Mouse (Mus musculus): ENCODE measurements around the gene Ap2s1.

The Ap2s1 gene

GRCm38 (mm10) chr7:16752016-16752415 lies 13.8 kb downstream of the Ap2s1 start:
- no peak for DNase-seq (ENCODE audit: inconsistent age in 2 of 2, low spot score in 1 of 2)

- DNase-seq (ENCODE audit: inconsistent age in 2 of 2, low spot score in 1 of 2): peak in 1 of 2 experiments; percentile 50
Observed at GRCm38 (mm10) chr7:16755362-16756017, 17.3 kb downstream of the Ap2s1 start.

GRCm38 (mm10) chr7:16758872-16759574 lies 20.8 kb downstream of the Ap2s1 start:
- DNase-seq (ENCODE audit: inconsistent age in 2 of 2, low spot score in 1 of 2): no peak

- DNase-seq (ENCODE audit: inconsistent age in 2 of 2, low spot score in 1 of 2): peak in 1 of 2 experiments; percentile 60
Observed at GRCm38 (mm10) chr7:16760292-16760691, 22.1 kb downstream of the Ap2s1 start.

DNA sequence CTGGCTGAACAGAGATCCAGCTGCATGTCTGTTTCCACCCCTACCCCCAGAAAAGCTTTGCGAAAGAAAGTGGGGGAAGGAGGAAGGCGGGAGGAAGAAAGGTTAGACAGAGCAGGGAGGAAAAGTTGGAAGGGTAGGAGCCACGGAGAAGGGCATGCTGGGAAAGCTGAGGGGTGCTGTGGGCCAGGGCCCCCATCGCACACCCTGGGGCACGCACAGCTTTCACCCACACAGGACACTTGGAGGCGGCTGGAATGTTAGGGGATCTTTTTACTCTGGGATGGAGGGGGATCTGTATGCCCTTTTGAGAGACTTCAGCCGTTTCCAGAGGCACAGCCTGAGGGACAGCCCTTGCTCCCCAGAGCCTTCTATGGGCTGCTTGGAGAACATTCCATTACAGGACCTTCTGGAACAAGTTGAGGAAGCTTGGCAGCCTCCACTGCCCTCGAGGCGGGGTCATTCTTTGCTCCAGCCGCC lies 22.8 kb downstream of the Ap2s1 start:
- peak; percentile 42 to 71 for DNase-seq (ENCODE audit: inconsistent age in 2 of 2, low spot score in 1 of 2)

DNA sequence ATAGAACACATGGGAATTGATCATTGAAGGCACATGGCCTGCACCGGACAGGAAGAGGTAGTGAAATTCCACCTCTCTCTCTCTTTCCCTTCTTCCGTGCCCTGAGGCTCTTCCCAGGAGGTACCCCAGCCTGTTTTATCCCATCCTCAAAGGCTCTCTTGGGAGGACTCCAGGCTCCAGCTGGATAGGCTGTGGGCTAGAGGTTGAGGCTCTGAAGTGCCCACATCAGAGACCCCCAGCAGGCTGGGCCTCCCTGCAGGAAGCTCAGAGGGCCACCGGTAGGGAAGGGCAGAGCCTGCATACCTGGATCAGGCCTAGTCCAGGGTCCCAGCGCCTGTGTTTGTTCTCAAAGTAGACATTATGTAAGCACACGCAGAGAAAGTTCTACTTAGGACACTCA lies 23.4 kb downstream of the Ap2s1 start:
- peak in 1 of 2 experiments; percentile 40 for DNase-seq (ENCODE audit: inconsistent age in 2 of 2, low spot score in 1 of 2)

DNA sequence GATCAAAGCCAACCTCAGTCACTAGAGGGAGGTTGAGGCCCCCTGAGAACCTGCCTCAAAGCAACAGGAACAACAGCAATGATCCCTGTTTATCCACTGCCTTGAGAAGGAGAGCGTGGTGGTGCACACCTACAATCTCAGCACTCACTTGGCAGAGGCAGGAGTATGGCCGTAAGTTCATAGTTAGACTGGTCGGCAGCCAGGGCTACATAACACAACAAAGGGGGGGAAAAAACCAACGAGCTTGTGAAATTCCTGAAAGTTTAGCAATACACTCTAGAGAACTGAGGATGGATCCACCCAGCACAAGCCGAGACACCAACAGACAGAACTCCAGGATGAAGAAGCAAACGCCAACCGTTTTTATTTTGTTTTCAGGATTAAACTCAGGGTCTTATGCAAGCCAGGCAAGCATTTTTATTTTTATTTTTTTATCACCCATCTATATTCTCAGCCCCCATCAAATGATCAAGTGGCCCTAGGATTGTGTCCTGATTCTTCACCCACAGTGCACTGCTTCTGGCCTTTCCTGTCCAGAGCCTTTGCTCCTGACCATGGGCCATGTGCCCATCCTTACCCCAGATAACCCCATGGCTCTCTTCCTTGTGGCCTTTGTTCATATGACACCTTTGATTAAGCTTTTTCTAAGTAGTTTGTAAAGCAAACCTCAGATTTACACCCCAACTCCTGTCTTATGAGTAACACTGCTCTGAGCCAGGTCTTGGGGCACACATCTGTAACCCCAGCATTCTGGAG lies 25.4 kb downstream of the Ap2s1 start:
- peak in 1 of 2 experiments; percentile 52 for DNase-seq (ENCODE audit: inconsistent age in 2 of 2, low spot score in 1 of 2)

GRCm38 (mm10) chr7:16766443-16766842 lies 28.2 kb downstream of the Ap2s1 start:
- DNase-seq (ENCODE audit: inconsistent age in 2 of 2, low spot score in 1 of 2): peak in 1 of 2 experiments; percentile 52

GRCm38 (mm10) chr7:16775888-16776287 lies 37.7 kb downstream of the Ap2s1 start:
- no peak for DNase-seq (ENCODE audit: inconsistent age in 2 of 2, low spot score in 1 of 2)

DNA sequence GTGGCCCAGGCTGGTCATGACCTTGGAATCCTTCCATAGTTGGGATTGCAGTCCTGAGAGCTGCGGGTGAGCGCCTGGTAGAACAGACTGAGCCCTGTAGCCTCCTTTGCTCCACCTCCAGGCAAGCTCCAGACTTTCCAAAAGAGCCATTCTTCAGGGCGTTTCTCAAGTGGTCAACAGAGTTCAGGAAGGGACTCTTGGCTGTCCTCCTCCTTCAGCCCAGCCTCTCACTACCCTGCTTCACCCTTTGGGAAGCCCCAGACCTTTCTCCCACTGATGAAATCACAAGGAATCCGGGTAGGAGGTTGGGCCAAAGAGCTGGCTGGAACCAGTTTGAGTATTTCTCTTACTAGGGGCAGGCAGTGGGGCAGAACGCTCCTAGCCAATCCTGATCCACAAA lies 41.9 kb downstream of the Ap2s1 start:
- DNase-seq (ENCODE audit: inconsistent age in 2 of 2, low spot score in 1 of 2): peak; percentile 34 to 69

DNA sequence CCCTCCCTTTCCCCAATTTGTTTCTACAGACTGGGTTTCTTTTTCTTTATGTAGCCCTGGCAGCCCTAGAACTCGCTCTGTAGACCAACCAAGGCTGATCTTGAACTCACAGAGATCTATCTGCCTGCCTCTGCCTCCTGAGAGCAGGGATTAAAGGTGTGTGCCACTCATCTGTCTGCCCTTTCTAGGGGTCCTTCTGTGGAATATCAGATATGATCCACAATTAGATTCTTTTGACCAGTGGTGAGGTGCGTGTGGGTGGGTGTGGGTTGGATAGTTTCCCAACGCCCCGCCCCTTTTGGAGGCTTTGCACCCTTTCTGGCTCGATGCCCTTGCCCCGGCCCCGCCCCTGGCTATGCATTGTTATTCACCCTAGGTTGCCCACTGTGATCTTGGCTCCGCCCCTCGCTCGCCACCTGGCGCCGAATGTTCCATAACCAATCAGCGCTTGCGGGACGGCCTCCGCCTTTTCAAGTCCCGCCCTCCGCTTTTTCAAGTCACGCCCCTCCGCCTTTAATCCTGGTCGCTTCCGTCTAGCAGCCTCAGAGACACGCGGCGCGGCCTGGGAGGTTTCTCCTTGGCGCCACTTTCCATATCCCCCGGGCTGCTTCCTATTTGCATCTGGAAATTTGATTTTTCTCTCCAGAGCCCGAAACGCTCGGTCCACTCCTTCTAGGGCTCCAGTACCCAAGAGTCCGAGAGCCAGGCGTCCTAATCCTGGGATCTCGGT lies 42.8 kb downstream of the Ap2s1 start, which contains the start of gene Slc1a5:
Slc1a5 (plus strand) TSS at position 516 of the 730 bp plus-strand sequence.
- peak; percentile 89 to 97 for DNase-seq (ENCODE audit: inconsistent age in 2 of 2, low spot score in 1 of 2)

DNA sequence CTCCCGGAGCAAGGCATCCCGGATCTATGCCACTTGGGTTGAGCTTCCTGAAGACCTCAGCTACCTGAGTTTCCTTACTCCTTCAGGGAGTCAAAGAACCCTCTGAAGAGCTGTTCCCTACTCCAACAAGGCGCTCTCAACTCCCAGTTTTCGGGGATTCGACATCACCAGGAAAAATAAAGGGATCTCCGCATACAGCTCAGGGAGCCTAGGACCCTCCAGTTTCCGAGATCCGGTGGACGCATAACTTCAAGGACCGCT lies 43.3 kb downstream of the Ap2s1 start:
- no peak for DNase-seq (ENCODE audit: inconsistent age in 2 of 2, low spot score in 1 of 2)

- peak; percentile 35 to 71 for DNase-seq (ENCODE audit: inconsistent age in 2 of 2, low spot score in 1 of 2)
Observed at GRCm38 (mm10) chr7:16781816-16782554, 43.8 kb downstream of the Ap2s1 start.

GRCm38 (mm10) chr7:16782555-16783125 lies 44.4 kb downstream of the Ap2s1 start:
- DNase-seq (ENCODE audit: inconsistent age in 2 of 2, low spot score in 1 of 2): no peak

DNA sequence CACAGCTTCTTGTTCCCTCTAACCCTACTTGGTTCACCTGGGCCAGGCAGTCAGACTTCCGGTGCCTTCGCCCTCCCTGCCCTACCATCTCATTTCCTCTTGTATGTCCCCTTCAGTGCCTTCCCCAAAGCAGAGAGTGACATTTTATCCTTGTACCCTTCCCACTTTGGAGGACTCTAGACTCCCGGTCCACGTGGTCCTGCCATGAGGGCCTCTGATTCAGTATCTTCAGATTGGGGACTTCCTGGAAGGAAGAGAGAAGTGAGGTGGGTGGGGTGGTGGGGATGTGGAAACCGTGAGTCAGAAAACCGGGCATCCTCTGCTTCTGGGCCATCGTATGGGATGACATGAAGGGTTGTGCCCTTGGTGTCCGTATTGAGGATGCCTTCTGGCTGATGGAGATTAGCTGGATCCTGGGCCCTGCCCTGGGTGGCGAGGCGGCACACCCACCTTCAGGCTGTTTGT lies 45.0 kb downstream of the Ap2s1 start:
- peak in 1 of 2 experiments; percentile 41 for DNase-seq (ENCODE audit: inconsistent age in 2 of 2, low spot score in 1 of 2)

- peak; percentile 73 to 89 for DNase-seq (ENCODE audit: inconsistent age in 2 of 2, low spot score in 1 of 2)
Observed at GRCm38 (mm10) chr7:16783758-16784415, 45.7 kb downstream of the Ap2s1 start.

DNA sequence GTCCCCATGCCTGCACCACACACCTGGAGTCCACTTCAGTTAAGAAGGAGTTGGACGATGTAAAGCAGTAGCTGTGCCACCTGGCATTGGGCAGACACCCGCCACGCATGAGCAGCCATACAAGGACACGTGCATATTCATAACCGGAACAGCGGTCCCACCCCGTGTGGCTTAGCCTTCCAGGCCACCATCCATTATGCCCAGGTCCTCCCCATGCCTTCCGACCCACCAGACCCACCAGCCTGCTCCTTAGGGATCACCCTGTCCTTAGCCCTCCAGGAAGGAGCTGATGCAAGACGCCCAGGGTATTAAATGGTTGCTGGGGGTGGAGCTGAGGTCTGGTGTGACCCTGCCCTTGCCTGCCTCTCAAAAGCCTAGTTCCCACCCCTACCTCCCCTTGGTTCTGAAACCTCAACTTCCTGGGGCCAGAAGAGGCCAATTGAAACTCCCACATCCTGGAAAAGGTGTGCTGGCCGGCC lies 46.3 kb downstream of the Ap2s1 start:
- no peak for DNase-seq (ENCODE audit: inconsistent age in 2 of 2, low spot score in 1 of 2)

DNA sequence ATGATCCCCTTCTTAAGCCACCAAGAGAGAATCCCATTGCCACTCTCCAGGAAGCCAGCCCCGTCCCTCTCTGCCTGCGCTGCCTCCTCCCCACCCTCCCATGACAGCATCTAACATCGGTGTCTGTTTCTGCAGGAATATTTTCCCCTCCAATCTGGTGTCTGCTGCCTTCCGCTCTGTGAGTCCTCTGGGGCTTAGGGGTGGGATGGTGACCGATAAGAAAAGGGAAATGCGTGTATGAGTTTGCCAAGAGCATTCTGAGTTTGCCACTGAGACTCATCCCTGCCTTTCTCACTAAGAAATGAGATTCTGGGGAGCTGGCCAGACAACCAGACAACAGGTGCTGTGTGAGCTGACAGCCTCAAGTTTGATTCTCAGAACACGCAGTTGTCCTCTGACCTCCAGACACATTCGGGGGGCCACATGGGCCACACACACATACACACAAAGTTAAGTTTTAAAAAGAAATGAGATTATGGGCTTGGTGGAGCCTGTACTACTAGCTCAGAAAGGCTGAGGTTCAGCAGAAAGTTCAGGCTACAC lies 47.4 kb downstream of the Ap2s1 start:
- DNase-seq (ENCODE audit: inconsistent age in 2 of 2, low spot score in 1 of 2): no peak

GRCm38 (mm10) chr7:16792316-16792715 lies 54.1 kb downstream of the Ap2s1 start:
- peak in 1 of 2 experiments; percentile 37 for DNase-seq (ENCODE audit: inconsistent age in 2 of 2, low spot score in 1 of 2)

Measured in adrenal gland, adult (tissue).